Mouse (Mus musculus) liver, postnatal 0 days (tissue): ENCODE results near the gene Cdk12. TPM values are rescaled to one million over a fixed set of nuclear protein-coding genes. Genes with fewer than 3 reads are reported as not detected.

Experiments used
- ATAC-seq: fragments of 200-750 bp; cut with Nextera tagmentation; 2 replicates; pipeline ENCODE4 v1.8.0; 2017; ENCODE audit warnings: mild to moderate bottlenecking, moderate library complexity
- DNase-seq: peaks from one replicate; pipeline ENCODE4 v3.0.0-alpha.2; 2016
- H3K27ac ChIP-seq: fragments of 300-500 bp; sonication (generic); 2 replicates; pipeline ENCODE4 v1.5.1; 2014; ENCODE audit warnings: antibody characterized with exemption, moderate library complexity, mild to moderate bottlenecking, low read depth
- H3K27me3 ChIP-seq: fragments of 300-500 bp; sonication (generic); 2 replicates; pipeline ENCODE4 v1.6.1; 2014; ENCODE audit warnings: low read length, control low read depth, mixed read lengths; ENCODE audit not compliant: insufficient read depth
- H3K36me3 ChIP-seq: fragments of 300-500 bp; sonication (generic); replicated peaks from 2 replicates; pipeline ENCODE4 v1.6.1; 2014; ENCODE audit warnings: mild to moderate bottlenecking, control low read depth, low read length, moderate library complexity, mixed read lengths; ENCODE audit not compliant: insufficient read depth
- H3K4me1 ChIP-seq: fragments of 300-500 bp; sonication (generic); 2 replicates; pipeline ENCODE4 v1.6.1; 2014; ENCODE audit warnings: antibody characterized with exemption, mild to moderate bottlenecking, control low read depth; ENCODE audit not compliant: insufficient read depth
- H3K4me2 ChIP-seq: fragments of 300-500 bp; sonication (generic); 2 replicates; pipeline ENCODE4 v1.6.1; 2014; ENCODE audit warnings: low read depth, mild to moderate bottlenecking, low read length, moderate library complexity, mixed read lengths
- H3K4me3 ChIP-seq: fragments of 300-500 bp; sonication (generic); 2 replicates; pipeline ENCODE4 v1.5.1; 2014; ENCODE audit warnings: low read depth, low read length
- H3K9ac ChIP-seq: fragments of 300-500 bp; sonication (generic); replicated peaks from 2 replicates; pipeline ENCODE4 v1.6.1; 2014; ENCODE audit warnings: mild to moderate bottlenecking, moderate library complexity
- H3K9me3 ChIP-seq: fragments of 300-500 bp; sonication (generic); 2 replicates; pipeline ENCODE4 v1.6.1; 2016; ENCODE audit warnings: mild to moderate bottlenecking, control low read depth, low read length, mixed read lengths
- CTCF ChIP-seq: sonication (generic); IDR thresholded peaks from 2 replicates; pipeline ENCODE4 v1.5.1; 2016; ENCODE audit warnings: antibody characterized with exemption, low read depth
- EP300 ChIP-seq: IDR thresholded peaks from 2 replicates; pipeline ENCODE4 v1.6.1; 2016; ENCODE audit warnings: antibody characterized with exemption, low read depth, mild to moderate bottlenecking
- WGBS: fragments of 180-500 bp; shearing (Covaris S2); extraction: QIAGEN DNeasy Blood & Tissue Kit; methylation state at CpG from one replicate; pipeline ENCODE4 v1.1.7; 2014; ENCODE audit not compliant: insufficient replicate concordance; 5-methylcytosine and 5-hydroxymethylcytosine counted together
- microRNA-seq: library from miRNA; unstranded; fragments of <30 nt; microRNA quantifications from one replicate; pipeline ENCODE4, GENCODE M21; 2016
- polyA plus RNA-seq: library from polyadenylated mRNA; unstranded; fragments of >200 nt; fragmentation: Nextera tagmentation; extraction: Ambion mirVana; gene quantifications from 2 replicates; pipeline ENCODE4 v1.2.1, GENCODE M21; 2015

Gene Cdk12
- polyA plus RNA-seq, 1 experiment from 2014 or later: 3.9 TPM

GRCm38 (mm10) chr11:98328031-98328370, 125.1 kb downstream of the Cdk12 start:
- 2% methylated on average over 31 of the region's 35 CpGs for WGBS
- H3K4me2 ChIP-seq: peak overlapping the region; percentile 42
- no peak overlapping the region for H3K27ac ChIP-seq
- peaks cover 15% of the 10 kb centered on the region; the same call in 1 of the 2 replicates for H3K4me1 ChIP-seq
- TF ChIP-seq EP300 (no peak), CTCF (no peak)
- ATAC-seq: no peak
- H3K9ac ChIP-seq: no peak overlapping the region
- no peak for DNase-seq
- H3K36me3 ChIP-seq: no peaks in the 10 kb centered on the region
- peak overlapping the region; percentile 31 for H3K4me3 ChIP-seq
- peaks cover 99% of the 10 kb centered on the region for H3K27me3 ChIP-seq
- no peaks in the 10 kb centered on the region for H3K9me3 ChIP-seq

Small RNAs within 50 kb of the gene (microRNA-seq; reads per million reads assigned to microRNA genes)
- gene Gm27399 (not detected), gene Mir5119 (not detected)

Other genes starting within 250 kb of the Cdk12 start
- gene Plxdc1, start 216.6 kb upstream of the Cdk12 start, polyA plus RNA-seq: 0.75 TPM in 2 replicates
- gene Arl5c, start 206.9 kb upstream of the Cdk12 start, polyA plus RNA-seq: 9.9 and 10.0 TPM in 2 replicates
- gene Cacnb1, start 180.0 kb upstream of the Cdk12 start, polyA plus RNA-seq: 0.23 and 0.77 TPM in 2 replicates
- gene Rpl19, start 176.3 kb upstream of the Cdk12 start, polyA plus RNA-seq: 568 TPM in 2 replicates
- 0.07 and 0.13 TPM in 2 replicates for gene Stac2, start 149.6 kb upstream of the Cdk12 start, polyA plus RNA-seq
- 4.9 and 6.3 TPM in 2 replicates for gene Fbxl20, start 52.7 kb upstream of the Cdk12 start, polyA plus RNA-seq
- gene Med1, start 9.8 kb upstream of the Cdk12 start, polyA plus RNA-seq: 15.0 and 16.2 TPM in 2 replicates
- gene Neurod2, start 126.6 kb downstream of the Cdk12 start, polyA plus RNA-seq: not detected in 2 replicates
- gene Ppp1r1b, start 145.3 kb downstream of the Cdk12 start, polyA plus RNA-seq: 5.4 and 6.6 TPM in 2 replicates
- 14.5 and 15.4 TPM in 2 replicates for gene Stard3, start 155.3 kb downstream of the Cdk12 start, polyA plus RNA-seq
- 0.26 and 6.0 TPM in 2 replicates for gene Tcap, start 180.8 kb downstream of the Cdk12 start, polyA plus RNA-seq
- gene Pnmt, start 183.4 kb downstream of the Cdk12 start, polyA plus RNA-seq: not detected in 2 replicates
- 2.5 and 3.0 TPM in 2 replicates for gene Pgap3, start 197.4 kb downstream of the Cdk12 start, polyA plus RNA-seq
- gene Erbb2, start 209.4 kb downstream of the Cdk12 start, polyA plus RNA-seq: 1.0 and 1.2 TPM in 2 replicates
- gene Mien1, start 235.9 kb downstream of the Cdk12 start, polyA plus RNA-seq: 83.8 and 89.4 TPM in 2 replicates
- gene Grb7, start 243.3 kb downstream of the Cdk12 start, polyA plus RNA-seq: 31.4 and 37.2 TPM in 2 replicates